Mouse (Mus musculus) hindbrain, embryonic 16.5 days (tissue): Measurements from ENCODE around the gene Zfp664. TPM values are rescaled to one million over a fixed set of nuclear protein-coding genes. Genes with fewer than 3 reads are reported as not detected.

ENCODE experiments used
- ATAC-seq: fragments of 200-750 bp; cut with Nextera tagmentation; 2 replicates; pipeline ENCODE4 v1.8.0; 2017; ENCODE audit warnings: moderate TSS enrichment, moderate library complexity
- H3K27ac ChIP-seq: fragments of 300-500 bp; sonication (generic); 2 replicates; pipeline ENCODE4 v1.5.1; 2014; ENCODE audit warnings: low read depth, mild to moderate bottlenecking, control low read depth, low read length, moderate library complexity
- H3K27me3 ChIP-seq: fragments of 300-500 bp; sonication (generic); replicated peaks from 2 replicates; pipeline ENCODE4 v1.6.1; 2014; ENCODE audit warnings: low read length; ENCODE audit not compliant: control insufficient read depth, insufficient read depth
- H3K36me3 ChIP-seq: fragments of 300-500 bp; sonication (generic); 2 replicates; pipeline ENCODE4 v1.6.1; 2014; ENCODE audit warnings: mild to moderate bottlenecking, low read length, moderate library complexity, mixed read lengths; ENCODE audit not compliant: control insufficient read depth, insufficient read depth
- H3K4me1 ChIP-seq: fragments of 300-500 bp; sonication (generic); 2 replicates; pipeline ENCODE4 v1.6.1; 2014; ENCODE audit warnings: low read depth, low read length; ENCODE audit not compliant: control insufficient read depth, insufficient read depth
- H3K4me2 ChIP-seq: fragments of 300-500 bp; sonication (generic); 2 replicates; pipeline ENCODE4 v1.6.1; 2014; ENCODE audit warnings: mild to moderate bottlenecking, low read length, control low read depth, moderate library complexity
- H3K4me3 ChIP-seq: fragments of 300-500 bp; sonication (generic); 2 replicates; pipeline ENCODE4 v1.5.1; 2014; ENCODE audit warnings: mild to moderate bottlenecking, low read length, control low read depth, moderate library complexity
- H3K9ac ChIP-seq: fragments of 300-500 bp; sonication (generic); 2 replicates; pipeline ENCODE4 v1.6.1; 2014; ENCODE audit warnings: low read depth, mild to moderate bottlenecking, control low read depth, low read length, moderate library complexity
- H3K9me3 ChIP-seq: fragments of 300-500 bp; sonication (generic); 2 replicates; pipeline ENCODE4 v1.6.1; 2014; ENCODE audit warnings: mild to moderate bottlenecking, low read length, moderate library complexity; ENCODE audit not compliant: control insufficient read depth
- WGBS: fragments of 180-500 bp; shearing (Covaris S2); extraction: QIAGEN DNeasy Blood & Tissue Kit; methylation state at CpG from one replicate; pipeline ENCODE4 v1.1.7; 2014; 5-methylcytosine and 5-hydroxymethylcytosine counted together
- polyA plus RNA-seq: library from polyadenylated mRNA; unstranded; fragments of >200 nt; fragmentation: Nextera tagmentation; extraction: Ambion mirVana; gene quantifications from 2 replicates; pipeline ENCODE4 v1.2.1, GENCODE M21; 2015

Zfp664 gene
- polyA plus RNA-seq, 1 experiment from 2014 or later, result 75.7 TPM

DNA sequence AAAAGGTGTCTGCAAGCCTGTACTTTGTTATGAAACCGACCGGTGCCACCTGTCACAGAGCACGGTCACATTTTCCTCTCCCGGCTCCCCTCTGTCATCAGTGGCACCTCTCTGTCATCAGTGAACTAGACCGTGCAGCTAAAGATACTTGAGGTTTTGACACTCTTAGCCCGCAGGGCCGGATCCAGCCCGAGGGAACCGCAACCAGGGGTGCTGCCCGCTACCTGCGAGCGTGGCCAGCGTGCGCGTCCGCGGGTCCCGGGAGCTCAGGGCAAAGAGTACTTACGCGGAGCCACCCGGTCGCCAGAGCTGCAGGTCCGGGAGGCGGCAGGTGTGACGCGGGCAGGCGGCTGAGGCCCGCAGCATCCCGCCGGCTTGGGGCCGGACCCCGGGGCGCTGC, 1.0 kb upstream of the Zfp664 start:
- Histone ChIP-seq H3K9me3 (no peaks in the 10 kb centered on the region), H3K4me1 (peaks cover 30% of the 10 kb centered on the region), H3K27me3 (no peaks in the 10 kb centered on the region), H3K4me3 (peak overlapping the region; percentile 85), H3K27ac (peak overlapping the region; percentile 96), H3K4me2 (peak overlapping the region; percentile 84), H3K36me3 (no peaks in the 10 kb centered on the region), H3K9ac (peak overlapping the region; percentile 83)
- ATAC-seq, result no peak
- WGBS, result under 1% methylated on average over 22 of the region's 33 CpGs

- Histone ChIP-seq H3K4me3 (peak overlapping the region; percentile 85), H3K36me3 (no peaks in the 10 kb centered on the region), H3K9me3 (no peaks in the 10 kb centered on the region), H3K27ac (peak overlapping the region; percentile 90), H3K4me2 (peak overlapping the region; percentile 85), H3K9ac (peak overlapping the region; percentile 94), H3K27me3 (no peaks in the 10 kb centered on the region), H3K4me1 (peaks cover 30% of the 10 kb centered on the region)
- ATAC-seq, result peak; percentile 56
- under 1% methylated on average over 61 of the region's 88 CpGs for WGBS
Observed at GRCm38 (mm10) chr5:124862871-124863741, 615 bp downstream of the Zfp664 start.

GRCm38 (mm10) chr5:124868981-124869380, 6.5 kb downstream of the Zfp664 start:
- 35% methylated on average over 4 of the region's 4 CpGs for WGBS
- ATAC-seq, result no peak; the same call in 1 of the 2 replicates

GRCm38 (mm10) chr5:124872033-124872432, 9.5 kb downstream of the Zfp664 start:
- WGBS, result 52% methylated on average over 2 of the region's 2 CpGs
- Histone ChIP-seq H3K4me2 (no peak overlapping the region), H3K9ac (no peak overlapping the region), H3K27me3 (no peaks in the 10 kb centered on the region), H3K27ac (no peak overlapping the region), H3K4me3 (no peak overlapping the region), H3K9me3 (no peaks in the 10 kb centered on the region), H3K36me3 (no peaks in the 10 kb centered on the region), H3K4me1 (peaks cover 21% of the 10 kb centered on the region)
- ATAC-seq, result no peak

More at GRCm38 (mm10) chr5:124868981-124869380, 6.5 kb downstream of the Zfp664 start:
- H3K27ac ChIP-seq, result no peak overlapping the region
- H3K9me3 ChIP-seq, result no peaks in the 10 kb centered on the region
- H3K36me3 ChIP-seq, result no peaks in the 10 kb centered on the region
- peaks cover 32% of the 10 kb centered on the region for H3K4me1 ChIP-seq
- H3K4me3 ChIP-seq, result no peak overlapping the region
- no peaks in the 10 kb centered on the region for H3K27me3 ChIP-seq
- no peak overlapping the region for H3K9ac ChIP-seq
- no peak overlapping the region for H3K4me2 ChIP-seq

GRCm38 (mm10) chr5:124873096-124873495, 10.6 kb downstream of the Zfp664 start:
- Histone ChIP-seq H3K36me3 (no peaks in the 10 kb centered on the region), H3K9me3 (no peaks in the 10 kb centered on the region), H3K4me1 (peaks cover 23% of the 10 kb centered on the region), H3K9ac (no peak overlapping the region), H3K27me3 (no peaks in the 10 kb centered on the region), H3K4me2 (no peak overlapping the region), H3K27ac (0 out of 2 replicates have a peak overlapping the region, but pooled peaks have one; percentile 25), H3K4me3 (no peak overlapping the region)
- 79% methylated on average over 3 of the region's 3 CpGs for WGBS
- ATAC-seq, result no peak

DNA sequence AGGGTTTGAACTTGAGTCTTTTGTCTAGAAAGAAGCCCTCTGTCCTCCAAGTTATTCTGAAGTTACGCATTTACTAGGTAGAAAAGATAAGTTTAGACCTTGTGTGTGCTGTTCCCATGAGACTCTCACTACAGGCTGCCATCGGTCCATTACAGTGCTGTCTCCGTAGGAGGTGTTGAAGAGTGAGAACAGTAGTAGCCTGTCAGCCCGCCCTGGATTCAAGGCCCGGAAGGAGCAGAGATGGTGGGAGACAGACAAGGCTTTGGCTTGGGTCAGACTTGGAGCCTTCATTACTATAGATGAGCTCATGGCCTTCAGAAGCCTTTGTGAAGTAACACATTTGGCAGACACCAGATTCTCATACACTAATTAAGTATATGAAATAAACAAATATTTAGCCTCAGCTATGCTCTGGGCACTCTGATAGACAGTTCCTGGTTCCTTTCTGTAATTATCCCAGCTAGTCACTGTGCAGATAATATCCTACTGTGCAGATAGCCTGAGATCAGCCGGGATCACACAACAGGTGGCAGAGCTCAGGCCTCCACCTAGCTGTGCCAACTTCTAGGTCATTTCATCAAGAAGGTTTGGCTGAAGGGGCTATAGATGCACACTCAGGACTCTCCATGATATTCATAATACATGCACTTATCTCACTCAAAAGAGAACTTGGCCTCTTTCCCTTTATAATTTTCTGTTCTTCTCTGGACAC, 11.6 kb downstream of the Zfp664 start:
- 88% methylated on average over 6 of the region's 6 CpGs for WGBS
- no peaks in the 10 kb centered on the region for H3K27me3 ChIP-seq
- H3K27ac ChIP-seq, result no peak overlapping the region
- H3K9me3 ChIP-seq, result no peaks in the 10 kb centered on the region
- ATAC-seq, result no peak
- H3K36me3 ChIP-seq, result no peaks in the 10 kb centered on the region
- H3K4me2 ChIP-seq, result no peak overlapping the region
- peaks cover 20% of the 10 kb centered on the region for H3K4me1 ChIP-seq
- H3K4me3 ChIP-seq, result no peak overlapping the region
- no peak overlapping the region for H3K9ac ChIP-seq

GRCm38 (mm10) chr5:124879251-124879650, 16.8 kb downstream of the Zfp664 start:
- no peak overlapping the region for H3K9ac ChIP-seq
- no peak for ATAC-seq
- H3K36me3 ChIP-seq, result no peaks in the 10 kb centered on the region
- no peak overlapping the region for H3K27ac ChIP-seq
- WGBS, result 79% methylated on average over 4 of the region's 4 CpGs
- no peak overlapping the region for H3K4me3 ChIP-seq
- H3K4me2 ChIP-seq, result no peak overlapping the region
- peaks cover 3% of the 10 kb centered on the region for H3K4me1 ChIP-seq
- no peaks in the 10 kb centered on the region for H3K27me3 ChIP-seq
- H3K9me3 ChIP-seq, result no peaks in the 10 kb centered on the region

DNA sequence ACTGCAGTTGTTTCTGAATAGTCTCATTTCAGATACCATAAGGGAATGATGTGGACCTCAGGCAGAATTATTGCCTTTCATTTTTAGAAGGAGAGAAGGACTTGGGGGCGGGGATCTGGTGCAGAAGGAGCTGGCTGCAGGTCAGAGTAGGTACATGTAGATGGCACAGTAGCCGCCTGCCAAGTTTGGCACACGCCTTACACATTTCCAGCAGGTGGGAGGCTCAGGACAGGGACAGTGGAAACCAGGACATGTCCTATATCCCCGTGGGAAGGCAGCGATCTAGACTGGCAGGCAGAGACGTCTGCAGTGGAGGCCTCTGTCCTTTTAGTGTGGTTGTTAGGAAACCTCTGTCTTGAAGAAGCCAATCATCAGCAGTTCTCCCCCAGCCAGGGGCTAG, 17.3 kb downstream of the Zfp664 start:
- H3K4me3 ChIP-seq, result no peak overlapping the region
- H3K9ac ChIP-seq, result no peak overlapping the region
- no peak overlapping the region for H3K4me2 ChIP-seq
- no peaks in the 10 kb centered on the region for H3K9me3 ChIP-seq
- peaks cover 3% of the 10 kb centered on the region for H3K4me1 ChIP-seq
- no peak for ATAC-seq
- H3K27me3 ChIP-seq, result no peaks in the 10 kb centered on the region
- H3K27ac ChIP-seq, result no peak overlapping the region
- H3K36me3 ChIP-seq, result peaks cover 2% of the 10 kb centered on the region
- WGBS, result 75% methylated on average over 6 of the region's 6 CpGs

GRCm38 (mm10) chr5:124883877-124884276, 21.4 kb downstream of the Zfp664 start:
- 0 out of 2 replicates have a peak, but pooled peaks have one; percentile 34 for ATAC-seq
- 66% methylated on average over 6 of the region's 6 CpGs for WGBS

More at GRCm38 (mm10) chr5:124883877-124884276, 21.4 kb downstream of the Zfp664 start:
- Histone ChIP-seq H3K9ac (no peak overlapping the region), H3K4me1 (no peaks in the 10 kb centered on the region; the same call in none of the 2 replicates), H3K27ac (no peak overlapping the region), H3K9me3 (no peaks in the 10 kb centered on the region), H3K36me3 (peaks cover 16% of the 10 kb centered on the region), H3K4me2 (no peak overlapping the region), H3K4me3 (no peak overlapping the region), H3K27me3 (no peaks in the 10 kb centered on the region)
